Mouse (Mus musculus) E14TG2a.4 (cell line): ENCODE measurements around the gene Gtf2h3.

Experiments
- CTCF ChIP-seq: conservative IDR thresholded peaks from 2 replicates; pipeline ENCODE4 v1.5.1; 2014; ENCODE audit warnings: low read length
- POU5F1 ChIP-seq: IDR thresholded peaks from 2 replicates; pipeline ENCODE4 v1.6.1; 2014; ENCODE audit warnings: low read length, borderline replicate concordance

GRCm38 (mm10) chr5:124605041-124605622 is 26.2 kb downstream of the Gtf2h3 start:
- TF ChIP-seq CTCF (no peak), POU5F1 (no peak)
